Mouse (Mus musculus): ENCODE measurements around the gene Adamtsl2.

Adamtsl2 gene

DNA sequence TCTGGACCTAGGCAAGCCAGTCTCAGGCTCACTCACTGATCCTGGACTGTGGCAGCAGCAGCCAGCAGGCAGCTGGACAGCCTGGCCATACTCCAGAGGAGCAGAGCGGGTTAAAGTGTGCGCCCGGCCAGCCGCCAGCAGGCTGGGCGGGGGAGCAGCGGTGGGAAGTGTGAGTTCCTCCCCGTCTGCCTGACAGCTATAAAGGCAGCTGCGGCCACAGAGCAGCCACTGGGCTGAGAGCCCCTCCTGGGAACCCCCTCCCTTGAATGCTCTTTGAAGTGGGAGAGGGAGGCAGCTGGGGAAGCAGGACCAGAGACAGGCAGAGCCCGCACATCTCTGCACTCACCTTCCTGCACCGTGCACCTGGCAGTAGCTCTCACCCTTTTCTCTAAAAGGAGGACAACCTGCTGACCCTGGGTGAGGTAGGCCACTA is at the start of gene Adamtsl2:
Gene Adamtsl2, plus strand, starts transcription at position 228 of the 433 bp plus-strand sequence.
- no peak for DNase-seq (ENCODE audit: low read depth, low spot score)

DNA sequence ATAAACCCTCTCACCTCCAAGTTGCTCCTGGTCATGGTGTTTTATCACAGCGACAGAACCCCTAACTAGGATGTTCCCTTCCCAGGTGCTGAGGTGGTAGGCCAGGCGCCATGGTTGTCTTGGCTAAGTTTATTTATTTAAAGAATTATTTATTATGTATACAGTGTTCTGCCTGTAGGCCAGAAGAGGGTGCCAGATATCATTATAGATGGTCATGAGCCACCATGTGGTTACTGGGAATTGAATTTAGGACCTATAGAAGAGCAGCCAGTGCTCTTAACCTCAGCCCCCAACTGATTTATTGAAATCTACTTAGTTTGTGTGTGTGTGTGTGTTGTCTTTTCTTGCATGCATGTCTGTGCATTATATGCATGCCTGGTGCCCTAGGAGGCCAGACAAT is 46.8 kb upstream of the Adamtsl2 start:
- DNase-seq (ENCODE audit: low read depth, low spot score), result no peak

GRCm38 (mm10) chr2:27036003-27036402 is 43.2 kb upstream of the Adamtsl2 start:
- no peak for DNase-seq (ENCODE audit: low read depth, low spot score)

GRCm38 (mm10) chr2:27037008-27037407 is 42.2 kb upstream of the Adamtsl2 start:
- DNase-seq (ENCODE audit: low read depth, low spot score), result no peak

- peak; percentile 58 for DNase-seq (ENCODE audit: low read depth, low spot score)
Measured at GRCm38 (mm10) chr2:27038596-27038995, 40.6 kb upstream of the Adamtsl2 start.

DNA sequence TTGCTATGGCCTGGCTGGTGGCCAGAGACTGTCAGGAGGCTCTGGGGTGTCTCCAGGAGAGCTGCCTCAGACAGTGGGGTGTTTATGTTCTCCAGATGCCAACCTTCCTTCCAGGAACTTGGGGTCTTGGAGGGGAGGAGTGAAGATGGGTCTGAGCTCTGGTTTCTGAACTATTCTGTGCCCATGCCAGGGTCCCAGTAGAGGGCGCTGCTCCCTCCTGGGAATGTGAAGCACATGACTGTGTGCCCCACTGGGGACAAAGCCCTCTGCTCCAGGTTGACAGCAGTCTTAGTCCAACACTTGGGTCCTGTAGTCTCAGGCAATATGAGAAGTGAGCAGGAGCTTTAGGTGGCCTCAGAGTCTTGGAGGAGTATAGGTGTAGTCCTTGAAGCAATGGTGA is 39.9 kb upstream of the Adamtsl2 start:
- no peak for DNase-seq (ENCODE audit: low read depth, low spot score)

- no peak for DNase-seq (ENCODE audit: low read depth, low spot score)
Measured at GRCm38 (mm10) chr2:27042131-27042844, 36.9 kb upstream of the Adamtsl2 start.

GRCm38 (mm10) chr2:27043461-27043860 is 35.7 kb upstream of the Adamtsl2 start:
- peak; percentile 67 for DNase-seq (ENCODE audit: low read depth, low spot score)

- no peak for DNase-seq (ENCODE audit: low read depth, low spot score)
Measured at GRCm38 (mm10) chr2:27044166-27044565, 35.0 kb upstream of the Adamtsl2 start.

DNA sequence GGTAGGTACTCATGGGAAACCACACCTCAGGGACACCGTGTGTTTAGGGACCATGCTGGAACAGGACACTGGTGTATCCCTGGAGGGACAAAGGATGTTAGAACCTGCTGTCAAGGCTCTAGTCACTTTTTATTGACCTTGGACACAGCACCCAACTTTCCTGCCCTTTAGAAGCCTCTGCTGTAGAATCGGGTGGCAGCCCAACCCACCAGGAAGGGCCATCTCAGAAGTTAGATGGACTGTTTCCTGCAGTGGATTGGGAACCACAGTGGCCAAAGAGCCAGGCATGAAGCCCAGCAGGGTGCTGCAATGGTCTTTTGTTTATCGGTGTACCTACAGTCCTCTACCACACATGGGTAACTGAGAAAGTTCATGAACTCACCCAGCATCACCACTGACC is 34.5 kb upstream of the Adamtsl2 start:
- DNase-seq (ENCODE audit: low read depth, low spot score), result no peak

DNA sequence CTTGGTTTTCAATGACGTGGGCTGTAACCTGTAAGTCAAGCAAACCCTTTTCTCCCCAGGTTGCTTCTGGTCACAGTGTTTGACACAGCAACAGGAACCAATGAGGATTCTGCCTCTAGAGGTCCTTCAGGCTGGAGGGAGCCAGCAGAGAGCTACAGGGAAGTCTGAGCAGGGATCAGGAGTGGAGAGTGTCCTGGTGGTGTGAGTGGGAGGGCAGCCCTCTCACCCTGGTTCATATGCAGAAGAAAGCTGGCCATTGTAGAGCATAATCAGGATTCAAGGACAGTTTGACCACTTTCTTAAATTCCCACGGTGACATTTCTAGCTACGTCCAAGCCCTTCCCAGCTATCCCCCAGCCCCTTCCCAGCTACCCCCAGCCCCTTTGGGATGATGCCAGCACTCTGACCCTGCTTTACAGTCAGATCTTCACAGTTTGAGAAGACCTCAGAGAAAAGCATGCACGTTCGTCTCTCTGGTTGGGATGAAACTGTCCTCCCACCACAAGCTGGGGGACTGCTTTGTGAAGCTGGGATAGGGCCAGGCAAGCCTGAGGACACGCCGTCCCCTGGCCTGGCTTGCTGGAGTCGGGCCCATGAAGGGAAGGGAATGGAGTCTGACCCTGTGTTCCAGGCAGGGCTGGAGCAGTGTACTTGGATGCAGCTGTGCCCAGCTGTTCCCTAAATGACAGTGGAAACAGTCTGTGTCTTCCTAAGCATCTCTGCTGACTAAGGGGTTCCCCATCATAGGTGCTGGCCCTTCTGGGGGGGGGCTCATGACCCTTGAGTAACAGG is 33.0 kb upstream of the Adamtsl2 start:
- DNase-seq (ENCODE audit: low read depth, low spot score), result no peak

- no peak for DNase-seq (ENCODE audit: low read depth, low spot score)
Measured at GRCm38 (mm10) chr2:27049408-27049807, 29.8 kb upstream of the Adamtsl2 start.

GRCm38 (mm10) chr2:27058251-27058650 is 20.9 kb upstream of the Adamtsl2 start:
- no peak for DNase-seq (ENCODE audit: low read depth, low spot score)

GRCm38 (mm10) chr2:27058751-27059150 is 20.4 kb upstream of the Adamtsl2 start:
- DNase-seq (ENCODE audit: low read depth, low spot score), result no peak

DNA sequence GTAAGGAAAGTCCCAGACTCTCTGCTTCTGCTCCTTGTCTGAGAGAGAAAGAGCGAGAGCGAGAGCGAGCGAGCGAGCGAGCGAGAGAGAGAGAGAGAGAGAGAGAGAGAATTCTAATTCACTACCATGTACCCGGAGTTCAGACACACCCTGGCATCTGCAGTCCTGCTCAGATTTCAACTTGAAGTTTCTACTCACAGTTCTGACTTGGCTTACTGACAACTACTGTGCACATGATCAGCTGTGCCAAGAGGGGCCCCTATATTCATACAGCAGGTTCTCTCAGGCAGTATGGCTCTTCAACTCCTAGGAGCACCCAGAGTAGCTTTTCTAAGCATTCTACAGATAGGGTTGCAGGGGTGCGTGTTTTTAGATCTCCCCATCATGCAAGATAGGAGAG is 20.0 kb upstream of the Adamtsl2 start:
- DNase-seq (ENCODE audit: low read depth, low spot score), result no peak

DNA sequence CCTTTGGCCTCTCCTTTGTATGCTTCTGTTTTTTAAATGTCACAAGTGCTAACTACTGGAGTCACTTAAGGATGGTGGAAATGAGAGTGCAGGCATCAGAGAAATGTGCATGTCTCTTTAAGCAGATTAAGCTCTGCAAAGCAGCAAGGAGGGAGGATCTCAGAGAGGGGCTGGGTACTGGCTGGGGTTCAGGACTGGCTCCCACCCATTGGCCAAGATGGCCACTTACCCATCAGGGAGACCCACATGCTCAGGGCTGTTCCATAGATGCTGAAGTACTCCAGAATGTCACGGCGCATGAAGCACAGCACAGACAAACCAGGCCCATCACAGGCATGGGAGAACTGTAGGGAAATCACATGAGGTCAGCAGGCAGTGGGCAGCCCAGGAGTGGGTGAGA is 12.1 kb upstream of the Adamtsl2 start:
- DNase-seq (ENCODE audit: low read depth, low spot score), result no peak

- no peak for DNase-seq (ENCODE audit: low read depth, low spot score)
Measured at GRCm38 (mm10) chr2:27067996-27068395, 11.2 kb upstream of the Adamtsl2 start.

- DNase-seq (ENCODE audit: low read depth, low spot score), result no peak
Measured at GRCm38 (mm10) chr2:27069646-27070045, 9.5 kb upstream of the Adamtsl2 start.

DNA sequence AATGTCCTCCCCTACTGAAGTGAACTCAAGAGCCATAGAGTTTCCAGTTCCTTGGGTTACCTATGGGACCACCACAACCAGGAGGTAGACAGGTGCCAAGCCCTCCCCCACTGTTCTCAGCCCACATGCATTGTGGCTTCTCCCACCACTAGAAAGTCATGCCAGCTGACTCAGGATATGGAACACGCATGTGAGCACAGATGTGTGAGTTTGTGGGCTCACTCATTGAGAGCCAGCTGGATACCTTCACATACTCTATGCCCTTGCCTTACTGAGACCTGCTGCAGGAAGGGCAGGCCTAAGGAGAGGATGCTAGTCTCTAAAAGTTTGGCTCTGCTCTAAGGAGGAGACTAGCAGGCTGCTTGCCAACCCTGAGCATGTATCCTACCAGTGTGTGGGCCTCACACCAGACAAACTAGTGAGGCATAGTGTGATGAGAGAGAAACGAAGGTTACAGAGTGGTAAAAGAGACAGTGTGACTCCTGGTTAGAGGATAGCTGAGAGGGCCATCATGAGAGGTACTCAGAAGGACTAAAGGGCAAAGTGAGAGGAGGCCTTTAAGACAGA is 8.8 kb upstream of the Adamtsl2 start:
- no peak for DNase-seq (ENCODE audit: low read depth, low spot score)

GRCm38 (mm10) chr2:27071137-27071536 is 8.0 kb upstream of the Adamtsl2 start:
- DNase-seq (ENCODE audit: low read depth, low spot score), result no peak

- no peak for DNase-seq (ENCODE audit: low read depth, low spot score)
Measured at GRCm38 (mm10) chr2:27071978-27072377, 7.2 kb upstream of the Adamtsl2 start, which contains the start of gene Mymk. TSS of gene Mymk (minus strand) at chr2:27072179.

GRCm38 (mm10) chr2:27073407-27073806 is 5.8 kb upstream of the Adamtsl2 start:
- no peak for DNase-seq (ENCODE audit: low read depth, low spot score)

DNA sequence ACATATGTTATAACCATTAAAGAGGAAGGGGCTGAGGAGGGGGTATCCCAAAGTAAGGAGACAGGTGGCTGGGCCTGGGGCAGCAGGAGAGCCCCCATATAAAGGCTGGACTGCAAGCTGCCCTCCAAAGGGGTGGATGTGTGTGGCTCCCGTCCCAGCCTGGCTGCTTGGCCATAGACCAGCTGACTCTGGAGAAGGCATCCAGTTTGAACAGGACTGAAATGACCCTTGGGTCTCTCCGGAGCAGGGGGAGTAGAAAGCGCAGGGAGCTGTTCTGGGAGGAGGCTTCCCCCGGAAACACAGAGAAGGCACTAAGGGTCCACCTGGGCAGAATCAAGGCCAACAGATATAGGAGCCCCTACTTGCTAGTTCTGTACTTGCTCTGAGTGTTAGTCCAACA is 4.4 kb upstream of the Adamtsl2 start:
- no peak for DNase-seq (ENCODE audit: low read depth, low spot score)
